ENCODE assay signal across 8 mouse cellular contexts in genomic region chr9:63131957-63132602, GRCm38 (mm10). TPM values are rescaled to one million over a fixed set of nuclear protein-coding genes. Genes with fewer than 3 reads are reported as not detected.
DNase-seq lines count a peak whose midpoint lies in the region; ATAC-seq and TF ChIP-seq lines count a peak whose summit lies in the region.

No protein-coding gene starts in this region.

- TF ChIP-seq CTCF in bone marrow, adult 2 months (IDR thresholded peaks at IDR 0.05; ENCODE audit: control insufficient read depth, insufficient read depth, low read length) = no peak

- H3K9ac ChIP-seq in limb, embryonic 15.5 days = peak overlapping the region; percentile 63
- H3K9ac ChIP-seq in midbrain, embryonic 16.5 days (ENCODE audit: low read depth, low read length) = peak overlapping the region; percentile 78

- TF ChIP-seq POLR2A in bone marrow, adult 2 months (IDR thresholded peaks at IDR 0.05; ENCODE audit: borderline replicate concordance, control insufficient read depth, low read depth, low read length) = no peak

- H3K4me1 ChIP-seq in bone marrow, adult 2 months (ENCODE audit: control insufficient read depth, insufficient read depth, low read length) = no peaks in the 10 kb centered on the region; the same call in 1 of the 2 replicates
- H3K4me1 ChIP-seq in forebrain, embryonic 10.5 days = peaks cover 45% of the 10 kb centered on the region
- peaks cover 33% of the 10 kb centered on the region for H3K4me1 ChIP-seq in limb, embryonic 15.5 days
- peaks cover 22% of the 10 kb centered on the region for H3K4me1 ChIP-seq in midbrain, embryonic 16.5 days (ENCODE audit: control insufficient read depth, insufficient read depth, low read length)

- WGBS in bone marrow, adult 2 months = 7% methylated on average over 28 of the region's 28 CpGs
- WGBS in forebrain, embryonic 10.5 days = under 1% methylated on average over 28 of the region's 28 CpGs
- 2% methylated on average over 28 of the region's 28 CpGs for WGBS in limb, embryonic 15.5 days
- 1% methylated on average over 28 of the region's 28 CpGs for WGBS in midbrain, embryonic 16.5 days

- peak overlapping the region; percentile 36 for H3K27ac ChIP-seq in bone marrow, adult 2 months (ENCODE audit: control insufficient read depth, insufficient read depth, low read depth, low read length, poor library complexity)
- H3K27ac ChIP-seq in forebrain, embryonic 10.5 days = peak overlapping the region; percentile 76
- H3K27ac ChIP-seq in limb, embryonic 15.5 days = peak overlapping the region; percentile 93
- H3K27ac ChIP-seq in midbrain, embryonic 16.5 days (ENCODE audit: low read length) = peak overlapping the region; percentile 86

- peak; percentile 57 for DNase-seq in right cerebral cortex, postnatal 25 days
- no peak for DNase-seq in right cerebral cortex, postnatal 14 days
- peak; percentile 66 for DNase-seq in forebrain, embryonic 10.5 days (ENCODE audit: extremely low spot score, low spot score)
- DNase-seq in induced T-regulatory cell, adult 2 months (ENCODE audit: low read depth) = peak; percentile 69
- DNase-seq in Muller cell, postnatal 12 days (ENCODE audit: inconsistent ontology term) = no peak

- no peaks in the 10 kb centered on the region for H3K9me3 ChIP-seq in forebrain, embryonic 10.5 days
- no peaks in the 10 kb centered on the region for H3K9me3 ChIP-seq in limb, embryonic 15.5 days
- H3K9me3 ChIP-seq in midbrain, embryonic 16.5 days (replicated peaks; ENCODE audit: control insufficient read depth, low read length, poor library complexity, severe bottlenecking) = no peaks in the 10 kb centered on the region

- H3K27me3 ChIP-seq in forebrain, embryonic 10.5 days (ENCODE audit: poor library complexity, severe bottlenecking) = peaks cover 73% of the 10 kb centered on the region
- peaks cover 35% of the 10 kb centered on the region for H3K27me3 ChIP-seq in limb, embryonic 15.5 days
- peaks cover 28% of the 10 kb centered on the region for H3K27me3 ChIP-seq in midbrain, embryonic 16.5 days (ENCODE audit: control insufficient read depth, insufficient read depth, low read depth, low read length)

- peak overlapping the region; percentile 86 for H3K4me3 ChIP-seq in bone marrow, adult 2 months (replicated peaks; ENCODE audit: control insufficient read depth, low read depth, low read length)
- peak overlapping the region; percentile 56 for H3K4me3 ChIP-seq in forebrain, embryonic 10.5 days
- peak overlapping the region; percentile 63 for H3K4me3 ChIP-seq in limb, embryonic 15.5 days
- peak overlapping the region; percentile 72 for H3K4me3 ChIP-seq in midbrain, embryonic 16.5 days (ENCODE audit: low read depth, low read length)

- H3K36me3 ChIP-seq in forebrain, embryonic 10.5 days (replicated peaks) = no peaks in the 10 kb centered on the region
- H3K36me3 ChIP-seq in limb, embryonic 15.5 days = no peaks in the 10 kb centered on the region
- no peaks in the 10 kb centered on the region for H3K36me3 ChIP-seq in midbrain, embryonic 16.5 days (ENCODE audit: control insufficient read depth, insufficient read depth, low read length)

- ATAC-seq in limb, embryonic 15.5 days (ENCODE audit: insufficient number of reproducible peaks, low FRiP score, low TSS enrichment, low read depth) = no peak
- ATAC-seq in midbrain, embryonic 16.5 days = peak; percentile 49

- peak overlapping the region; percentile 84 for H3K4me2 ChIP-seq in limb, embryonic 15.5 days
- peak overlapping the region; percentile 81 for H3K4me2 ChIP-seq in midbrain, embryonic 16.5 days (ENCODE audit: low read length)

RNA-seq across cellular contexts. Expression of gene Skor1, which starts 16.7 kb away (rescaled TPM):
- not detected in 2 replicates for polyA plus RNA-seq in bone marrow, adult 2 months (2011; ENCODE audit: insufficient read depth, insufficient read length, low replicate concordance, missing spikeins)
- 0.05 TPM in 1 of 2 replicates, not detected in the other for polyA plus RNA-seq in forebrain, embryonic 10.5 days (2016; fragmentation: Nextera tagmentation; extraction: Ambion mirVana)
- polyA plus RNA-seq in limb, embryonic 15.5 days (2015; fragmentation: Nextera tagmentation; extraction: Ambion mirVana) = 0.04 TPM in 1 of 2 replicates, not detected in the other
- polyA plus RNA-seq in midbrain, embryonic 16.5 days (2015; fragmentation: Nextera tagmentation; extraction: Ambion mirVana) = 0.54 and 0.75 TPM in 2 replicates

Comparison
In these comparisons a context has a peak if more than half of its experiments do, and no peak if none do; other contexts are left out.
1. DNase-seq: peak in right cerebral cortex, postnatal 25 days (single experiment), forebrain, embryonic 10.5 days (single experiment) and induced T-regulatory cell, adult 2 months (single experiment); none in right cerebral cortex, postnatal 14 days (single experiment) and Muller cell, postnatal 12 days (single experiment).
2. H3K27ac ChIP-seq: peak in every context shown above with its lines; median percentile 93 in limb, embryonic 15.5 days; 86 in midbrain, embryonic 16.5 days; 76 in forebrain, embryonic 10.5 days; 36 in bone marrow, adult 2 months.
3. Peak in every context shown above with its lines, with median percentiles within 50 percentile points of each other: H3K4me3 ChIP-seq.